Mouse (Mus musculus) heart, embryonic 14.5 days (tissue): ENCODE results near the gene Fam168a. TPM values are rescaled to one million over a fixed set of nuclear protein-coding genes. Genes with fewer than 3 reads are reported as not detected.
A peak's percentile ranks its signal among the peaks of the same experiment; 100 is the strongest.

Experiments used
- ATAC-seq: fragments of 200-750 bp; cut with Nextera tagmentation; 2 replicates; pipeline ENCODE4 v1.8.0; 2017; ENCODE audit warnings: low read depth, moderate TSS enrichment; ENCODE audit not compliant: insufficient number of reproducible peaks, insufficient read depth, low FRiP score
- H3K27ac ChIP-seq, 2 experiments: fragments of 200-500 bp in 1 of 2; fragments of 300-500 bp in 1 of 2; sonication (generic) in 1 of 2; replicated peaks in 1 of 2; 2 replicates each; pipeline ENCODE4 v1.5.1; 2012 to 2014; ENCODE audit warnings: low read depth in 2 of 2, low read length in 2 of 2, control low read depth in 1 of 2, mild to moderate bottlenecking in 1 of 2, mixed read lengths in 1 of 2; ENCODE audit not compliant: control insufficient read depth in 1 of 2, insufficient read depth in 1 of 2
- H3K27me3 ChIP-seq: fragments of 300-500 bp; sonication (generic); 2 replicates; pipeline ENCODE4 v1.6.1; 2014; ENCODE audit warnings: mild to moderate bottlenecking, low read length, control low read depth; ENCODE audit not compliant: control insufficient read depth, insufficient read depth
- H3K36me3 ChIP-seq: fragments of 300-500 bp; sonication (generic); 2 replicates; pipeline ENCODE4 v1.6.1; 2014; ENCODE audit warnings: mild to moderate bottlenecking, control low read depth, low read length, mixed read lengths; ENCODE audit not compliant: control insufficient read depth, insufficient read depth
- H3K4me1 ChIP-seq, 2 experiments: fragments of 200-500 bp in 1 of 2; fragments of 300-500 bp in 1 of 2; sonication (generic) in 1 of 2; 2 replicates each; pipeline ENCODE4 v1.6.1; 2012 to 2014; ENCODE audit warnings: low read length in 2 of 2, control low read depth in 1 of 2, mixed read lengths in 1 of 2; ENCODE audit not compliant: control insufficient read depth in 2 of 2, insufficient read depth in 2 of 2
- H3K4me2 ChIP-seq: fragments of 300-500 bp; sonication (generic); 2 replicates; pipeline ENCODE4 v1.6.1; 2014; ENCODE audit warnings: mild to moderate bottlenecking, low read length
- H3K4me3 ChIP-seq, 2 experiments: fragments of 200-500 bp in 1 of 2; fragments of 300-500 bp in 1 of 2; sonication (generic) in 1 of 2; 2 replicates each; pipeline ENCODE4 v1.5.1; 2012 to 2014; ENCODE audit warnings: low read length in 2 of 2, mild to moderate bottlenecking in 2 of 2, control low read depth in 1 of 2, low read depth in 1 of 2, moderate library complexity in 1 of 2; ENCODE audit not compliant: control insufficient read depth in 1 of 2, insufficient read depth in 1 of 2
- H3K9ac ChIP-seq: fragments of 300-500 bp; sonication (generic); 2 replicates; pipeline ENCODE4 v1.6.1; 2014; ENCODE audit warnings: mild to moderate bottlenecking, low read length
- H3K9me3 ChIP-seq: fragments of 300-500 bp; sonication (generic); 2 replicates; pipeline ENCODE4 v1.6.1; 2016; ENCODE audit warnings: low read length, control low read depth; ENCODE audit not compliant: control insufficient read depth
- WGBS: fragments of 180-500 bp; shearing (Covaris S2); extraction: QIAGEN DNeasy Blood & Tissue Kit; methylation state at CpG from one replicate; pipeline ENCODE4 v1.1.7; 2014; 5-methylcytosine and 5-hydroxymethylcytosine counted together
- polyA plus RNA-seq: library from polyadenylated mRNA; unstranded; fragments of >200 nt; fragmentation: Nextera tagmentation; extraction: Ambion mirVana; gene quantifications from 2 replicates; pipeline ENCODE4 v1.2.1, GENCODE M21; 2014

The Fam168a gene
- polyA plus RNA-seq = 32.8 and 36.4 TPM in 2 replicates

GRCm38 (mm10) chr7:100706143-100706841 is at the start of gene Fam168a:
Gene Fam168a (plus strand): TSS chr7:100706635.
- H3K27ac ChIP-seq = peak within 1 kb of the TSS; percentile 98 to 99
- no peaks in the 10 kb centered on the region for H3K36me3 ChIP-seq
- WGBS = under 1% methylated on average over 29 of the region's 37 CpGs
- peak within 1 kb of the TSS; percentile 97 to 100 for H3K4me3 ChIP-seq
- no peaks in the 10 kb centered on the region for H3K9me3 ChIP-seq
- peaks cover 0 to 14% of the 10 kb centered on the region in 2 experiments; a peak in 3 of 4 replicates for H3K4me1 ChIP-seq
- no peaks in the 10 kb centered on the region for H3K27me3 ChIP-seq
- peak within 1 kb of the TSS; percentile 86 for H3K4me2 ChIP-seq
- peak within 1 kb of the TSS; percentile 97 for H3K9ac ChIP-seq
- ATAC-seq = peak; percentile 99

- H3K4me3 ChIP-seq = no peak overlapping the region
- H3K9ac ChIP-seq = no peak overlapping the region; the same call in 1 of the 2 replicates
- 38% methylated on average over 5 of the region's 5 CpGs for WGBS
- H3K36me3 ChIP-seq = no peaks in the 10 kb centered on the region
- ATAC-seq = no peak
- H3K27ac ChIP-seq = no peak overlapping the region
- peaks cover 0 to 3% of the 10 kb centered on the region in 2 experiments; a peak in 1 of 4 replicates for H3K4me1 ChIP-seq
- H3K9me3 ChIP-seq = no peaks in the 10 kb centered on the region
- H3K4me2 ChIP-seq = no peak overlapping the region
- H3K27me3 ChIP-seq = no peaks in the 10 kb centered on the region
Measured at GRCm38 (mm10) chr7:100656739-100657138, 49.7 kb upstream of the Fam168a start.

GRCm38 (mm10) chr7:100658093-100658578 is 48.3 kb upstream of the Fam168a start:
- no peaks in the 10 kb centered on the region for H3K36me3 ChIP-seq
- no peaks in the 10 kb centered on the region for H3K9me3 ChIP-seq
- ATAC-seq = no peak; the same call in 1 of the 2 replicates
- H3K4me3 ChIP-seq = peak overlapping the region in 1 of 2 experiments; percentile 24; a peak in 1 of 4 replicates
- no peak overlapping the region for H3K9ac ChIP-seq
- peak overlapping the region; percentile 40 for H3K4me2 ChIP-seq
- WGBS = 29% methylated on average over 18 of the region's 18 CpGs
- H3K4me1 ChIP-seq = peaks cover 0 to 3% of the 10 kb centered on the region in 2 experiments; a peak in 1 of 4 replicates
- H3K27ac ChIP-seq = no peak overlapping the region
- no peaks in the 10 kb centered on the region for H3K27me3 ChIP-seq

- Histone ChIP-seq H3K9ac (no peak overlapping the region), H3K9me3 (no peaks in the 10 kb centered on the region), H3K27me3 (no peaks in the 10 kb centered on the region), H3K4me1 (peaks cover 6 to 8% of the 10 kb centered on the region in 2 experiments; a peak in 2 of 4 replicates), H3K27ac (no peak overlapping the region), H3K4me2 (no peak overlapping the region), H3K4me3 (no peak overlapping the region), H3K36me3 (no peaks in the 10 kb centered on the region)
- ATAC-seq = no peak
- 86% methylated on average over 7 of the region's 7 CpGs for WGBS
Measured at GRCm38 (mm10) chr7:100661264-100661663, 45.2 kb upstream of the Fam168a start.

GRCm38 (mm10) chr7:100662231-100662630 is 44.2 kb upstream of the Fam168a start, which contains the start of gene Plekhb1:
Gene Plekhb1 (minus strand): TSS chr7:100662414.
- Histone ChIP-seq H3K27me3 (no peaks in the 10 kb centered on the region), H3K4me2 (peak within 1 kb of the TSS; percentile 55), H3K36me3 (no peaks in the 10 kb centered on the region), H3K27ac (no peak within 1 kb of the TSS), H3K9ac (no peak within 1 kb of the TSS), H3K4me3 (no peak within 1 kb of the TSS), H3K9me3 (no peaks in the 10 kb centered on the region), H3K4me1 (peaks cover 6 to 8% of the 10 kb centered on the region in 2 experiments; a peak in 2 of 4 replicates)
- 70% methylated on average over 8 of the region's 8 CpGs for WGBS
- ATAC-seq = no peak

- peak overlapping the region; percentile 55 for H3K4me2 ChIP-seq
- no peak overlapping the region for H3K4me3 ChIP-seq
- H3K36me3 ChIP-seq = no peaks in the 10 kb centered on the region
- no peaks in the 10 kb centered on the region for H3K27me3 ChIP-seq
- peak; percentile 49; the same call in 1 of the 2 replicates for ATAC-seq
- H3K9ac ChIP-seq = no peak overlapping the region; the same call in 1 of the 2 replicates
- 2% methylated on average over 13 of the region's 13 CpGs for WGBS
- no peaks in the 10 kb centered on the region for H3K9me3 ChIP-seq
- H3K4me1 ChIP-seq = peaks cover 6% of the 10 kb centered on the region in 2 experiments; a peak in 2 of 4 replicates
- no peak overlapping the region for H3K27ac ChIP-seq
Measured at GRCm38 (mm10) chr7:100663190-100663589, 43.2 kb upstream of the Fam168a start.

GRCm38 (mm10) chr7:100663729-100664304 is 42.6 kb upstream of the Fam168a start:
- no peaks in the 10 kb centered on the region for H3K27me3 ChIP-seq
- H3K36me3 ChIP-seq = no peaks in the 10 kb centered on the region
- no peak overlapping the region for H3K4me3 ChIP-seq
- ATAC-seq = no peak
- peaks cover 5 to 6% of the 10 kb centered on the region in 2 experiments; a peak in 2 of 4 replicates for H3K4me1 ChIP-seq
- peak overlapping the region; percentile 55 for H3K4me2 ChIP-seq
- no peak overlapping the region; the same call in 1 of the 2 replicates for H3K9ac ChIP-seq
- no peaks in the 10 kb centered on the region for H3K9me3 ChIP-seq
- H3K27ac ChIP-seq = no peak overlapping the region
- WGBS = 39% methylated on average over 11 of the region's 11 CpGs
